7 mouse cellular contexts compared by ENCODE assay signal in the genomic region with DNA sequence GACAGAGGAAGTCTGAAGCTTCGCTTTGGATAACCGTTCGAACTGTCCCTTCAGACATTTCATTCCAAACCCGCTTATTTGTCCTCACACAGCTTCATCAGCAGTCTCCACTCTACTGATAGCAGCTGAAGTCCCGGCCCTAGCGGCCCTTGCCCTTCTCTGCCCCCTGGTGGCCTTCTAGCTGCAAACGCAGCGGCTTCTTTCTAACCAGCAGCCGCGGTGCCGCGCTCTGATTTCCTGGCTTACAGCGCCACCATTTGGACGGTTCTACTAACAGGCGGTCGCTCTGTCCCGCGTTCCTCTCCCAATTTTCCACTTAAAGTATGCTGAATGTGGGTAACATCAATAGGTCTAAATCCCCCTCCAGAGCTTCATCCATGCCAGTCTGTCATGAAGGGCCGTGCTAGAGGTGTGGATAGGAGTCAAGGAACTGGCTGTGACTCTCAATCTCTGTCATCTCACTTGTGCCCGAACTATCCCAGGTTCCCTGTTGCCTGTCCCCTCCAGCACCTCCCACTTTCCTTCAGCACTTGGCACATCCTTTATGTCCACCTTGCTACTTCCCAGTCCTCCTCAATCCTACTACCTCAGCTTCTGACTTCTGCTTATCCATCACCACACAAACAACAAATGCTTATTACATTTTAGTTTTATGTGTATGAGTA. TPM values are rescaled to one million over a fixed set of nuclear protein-coding genes. Genes with fewer than 3 reads are reported as not detected.
A peak's percentile ranks its signal among the peaks of the same experiment; 100 is the strongest.
DNase-seq lines count a peak whose midpoint lies in the region; ATAC-seq and TF ChIP-seq lines count a peak whose summit lies in the region.

No protein-coding gene starts in this region.

- WGBS in intestine, postnatal 0 days: 3% methylated on average over 20 of the region's 20 CpGs
- WGBS in midbrain, embryonic 12.5 days: 6% methylated on average over 20 of the region's 20 CpGs

- H3K9ac ChIP-seq in intestine, postnatal 0 days (ENCODE audit: low read depth, low read length): no peak overlapping the region
- no peak overlapping the region for H3K9ac ChIP-seq in midbrain, embryonic 12.5 days (replicated peaks)

- H3K4me1 ChIP-seq in intestine, postnatal 0 days (replicated peaks; ENCODE audit: control insufficient read depth, insufficient read depth, low read length): no peaks in the 10 kb centered on the region
- H3K4me1 ChIP-seq in midbrain, embryonic 12.5 days: no peaks in the 10 kb centered on the region

- TF ChIP-seq CTCF in intestine, postnatal 0 days (IDR thresholded peaks at IDR 0.05; ENCODE audit: low read depth): peak; percentile 99

- intact Hi-C loops in left cerebral cortex, postnatal 36 days (cut with DNase I): loop anchor here (1.0 to 5.0 kb wide), 3 partner anchors 77 to 728 kb away; no protein-coding TSS in a partner anchor

- H3K4me3 ChIP-seq in intestine, postnatal 0 days (ENCODE audit: low read depth, low read length): no peak overlapping the region
- no peak overlapping the region for H3K4me3 ChIP-seq in midbrain, embryonic 12.5 days

- peak; percentile 99 for ATAC-seq in granulocyte monocyte progenitor cell, adult 5-6 weeks (replicated peaks; ENCODE audit: poor library complexity, severe bottlenecking)
- peak; percentile 83 for ATAC-seq in intestine, postnatal 0 days
- peak; percentile 82 for ATAC-seq in midbrain, embryonic 12.5 days (ENCODE audit: low FRiP score, low read depth)

- no peaks in the 10 kb centered on the region for H3K27me3 ChIP-seq in intestine, postnatal 0 days (replicated peaks; ENCODE audit: control insufficient read depth, insufficient read depth, low read length)
- H3K27me3 ChIP-seq in midbrain, embryonic 12.5 days: peaks cover 34% of the 10 kb centered on the region

- H3K9me3 ChIP-seq in intestine, postnatal 0 days (ENCODE audit: control insufficient read depth): no peaks in the 10 kb centered on the region
- no peaks in the 10 kb centered on the region for H3K9me3 ChIP-seq in midbrain, embryonic 12.5 days

- H3K36me3 ChIP-seq in intestine, postnatal 0 days (ENCODE audit: control insufficient read depth, insufficient read depth): no peaks in the 10 kb centered on the region
- no peaks in the 10 kb centered on the region for H3K36me3 ChIP-seq in midbrain, embryonic 12.5 days

- no peak overlapping the region for H3K4me2 ChIP-seq in intestine, postnatal 0 days (replicated peaks; ENCODE audit: low read depth)
- H3K4me2 ChIP-seq in midbrain, embryonic 12.5 days (replicated peaks): no peak overlapping the region

- DNase-seq in adrenal gland, adult 8-10 months: peak; percentile 85
- peak; percentile 89 for DNase-seq in embryo, embryonic 9.5 days (ENCODE audit: extremely low spot score)
- peak; percentile 88 to 90 for DNase-seq in left cerebral cortex, postnatal 36 days (ENCODE audit: low spot score in 2 of 2)
- peak; percentile 88 for DNase-seq in skeletal muscle tissue, adult 2 months (ENCODE audit: low read depth, low spot score)

- no peak overlapping the region for H3K27ac ChIP-seq in intestine, postnatal 0 days (ENCODE audit: low read depth, low read length)
- H3K27ac ChIP-seq in midbrain, embryonic 12.5 days (replicated peaks): no peak overlapping the region

RNA-seq across cellular contexts. Expression of a gene that starts 7.8 kb away (rescaled TPM):
- 100 to 1,000 TPM; 232 to 294 (median 272) TPM for total RNA-seq in adrenal gland, adult 8-10 months (2022)
- 244 and 264 TPM in 2 replicates for total RNA-seq in granulocyte monocyte progenitor cell, adult 5-6 weeks (2014; fragmentation: Nextera tagmentation)
- total RNA-seq in granulocyte monocyte progenitor cell, adult 5-6 weeks (2017): 450 TPM in 2 replicates
- polyA plus RNA-seq in intestine, postnatal 0 days (2015; fragmentation: Nextera tagmentation; extraction: Ambion mirVana): 47.8 and 53.0 TPM in 2 replicates
- total RNA-seq in left cerebral cortex, postnatal 36 days (2021): 100 to 1,000 TPM; 157 to 165 TPM
- 98.7 and 100 TPM in 2 replicates for polyA plus RNA-seq in midbrain, embryonic 12.5 days (2016; fragmentation: Nextera tagmentation; extraction: Ambion mirVana)

RNA-seq across cellular contexts. Expression of a gene that starts 34.4 kb away (rescaled TPM):
- 100 to 1,000 TPM in 2 of 4 experiments, 10 to 100 TPM in 2; 77.5 to 129 (median 107) TPM for total RNA-seq in adrenal gland, adult 8-10 months (2022)
- total RNA-seq in granulocyte monocyte progenitor cell, adult 5-6 weeks (2014; fragmentation: Nextera tagmentation): 0.17 TPM in 1 of 2 replicates, not detected in the other
- total RNA-seq in granulocyte monocyte progenitor cell, adult 5-6 weeks (2017): not detected in 2 replicates
- 11.7 and 15.0 TPM in 2 replicates for polyA plus RNA-seq in intestine, postnatal 0 days (2015; fragmentation: Nextera tagmentation; extraction: Ambion mirVana)
- 10 to 100 TPM; 17.2 to 28.6 TPM for total RNA-seq in left cerebral cortex, postnatal 36 days (2021)
- polyA plus RNA-seq in midbrain, embryonic 12.5 days (2016; fragmentation: Nextera tagmentation; extraction: Ambion mirVana): 13.3 and 14.1 TPM in 2 replicates

RNA-seq across cellular contexts. Expression of a gene that starts 37.8 kb away (rescaled TPM):
- total RNA-seq in adrenal gland, adult 8-10 months (2022): 1 to 10 TPM; 1.3 to 2.4 (median 1.9) TPM
- total RNA-seq in granulocyte monocyte progenitor cell, adult 5-6 weeks (2014; fragmentation: Nextera tagmentation): 11.4 and 20.2 TPM in 2 replicates
- total RNA-seq in granulocyte monocyte progenitor cell, adult 5-6 weeks (2017): 12.4 and 24.9 TPM in 2 replicates
- polyA plus RNA-seq in intestine, postnatal 0 days (2015; fragmentation: Nextera tagmentation; extraction: Ambion mirVana): 364 and 368 TPM in 2 replicates
- under 1 TPM in 1 of 2 experiments, not detected in 1; 0.22 TPM for total RNA-seq in left cerebral cortex, postnatal 36 days (2021)
- polyA plus RNA-seq in midbrain, embryonic 12.5 days (2016; fragmentation: Nextera tagmentation; extraction: Ambion mirVana): 3.2 and 4.3 TPM in 2 replicates

Comparison
In these comparisons a context has a peak if more than half of its experiments do, and no peak if none do; other contexts are left out.
1. RNA of a gene that starts 34.4 kb away (total RNA-seq): 77.5 to 129 TPM in adrenal gland, adult 8-10 months and 17.2 to 28.6 TPM in left cerebral cortex, postnatal 36 days; 0.17 TPM in granulocyte monocyte progenitor cell, adult 5-6 weeks; every median in the first group is over 10 times any median in the second.
2. Peak in every context shown above with its lines, with median percentiles within 50 percentile points of each other: DNase-seq and ATAC-seq.